Mouse (Mus musculus): Measurements from ENCODE around the gene Tbc1d1. TPM values are rescaled to one million over a fixed set of nuclear protein-coding genes. Genes with fewer than 3 reads are reported as not detected.

Gene Tbc1d1
- polyA plus RNA-seq, 1 experiment = 41.8 TPM

DNA sequence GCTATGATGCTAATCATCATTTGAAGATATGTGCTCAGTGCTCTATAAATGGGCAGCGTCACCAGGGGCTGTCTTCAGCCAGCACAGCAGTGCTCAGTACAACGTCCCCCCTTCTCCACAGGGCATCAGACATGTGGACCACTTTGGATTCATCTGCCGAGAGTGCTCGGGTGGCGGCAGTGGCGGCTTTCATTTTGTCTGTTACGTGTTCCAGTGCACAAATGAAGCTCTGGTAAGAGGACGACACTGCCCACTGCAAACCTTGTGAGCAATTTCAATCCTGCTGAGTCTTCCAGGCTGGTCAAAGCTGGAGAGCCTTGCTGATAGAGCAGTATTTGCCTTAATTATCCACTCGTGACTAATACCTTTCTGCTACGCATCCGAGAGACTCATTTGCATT lies 107.2 kb downstream of the Tbc1d1 start:
- H3K4me2 ChIP-seq (ENCODE audit: low read depth) = no peak overlapping the region
- H3ac ChIP-seq (ENCODE audit: control insufficient read depth, insufficient read length) = no peak overlapping the region
- H3K79me2 ChIP-seq (ENCODE audit: control insufficient read depth, insufficient read depth) = no peaks in the 10 kb centered on the region
- TF ChIP-seq TCF3 (IDR thresholded peaks at IDR 0.05; ENCODE audit: insufficient read length, low read depth) (no peak), POLR2A (IDR thresholded peaks at IDR 0.05; ENCODE audit: insufficient read length, low read depth) (no peak), USF1 (IDR thresholded peaks at IDR 0.05; ENCODE audit: low read depth) (no peak), MAX (IDR thresholded peaks at IDR 0.05; ENCODE audit: low read depth) (no peak), SRF (IDR thresholded peaks at IDR 0.05; ENCODE audit: control insufficient read depth, insufficient read length, low read depth) (no peak), REST (IDR thresholded peaks at IDR 0.05; ENCODE audit: insufficient read depth, insufficient read length) (no peak), E2F4 (IDR thresholded peaks at IDR 0.05; ENCODE audit: insufficient read depth) (no peak), CEBPB (IDR thresholded peaks at IDR 0.05; ENCODE audit: insufficient read depth, poor library complexity, severe bottlenecking) (no peak)
- H3K4me3 ChIP-seq = no peak overlapping the region
- H3K27me3 ChIP-seq (ENCODE audit: control insufficient read depth, insufficient read depth, insufficient read length) = no peaks in the 10 kb centered on the region
- H3K36me3 ChIP-seq (ENCODE audit: control insufficient read depth, insufficient read depth) = no peaks in the 10 kb centered on the region

DNA sequence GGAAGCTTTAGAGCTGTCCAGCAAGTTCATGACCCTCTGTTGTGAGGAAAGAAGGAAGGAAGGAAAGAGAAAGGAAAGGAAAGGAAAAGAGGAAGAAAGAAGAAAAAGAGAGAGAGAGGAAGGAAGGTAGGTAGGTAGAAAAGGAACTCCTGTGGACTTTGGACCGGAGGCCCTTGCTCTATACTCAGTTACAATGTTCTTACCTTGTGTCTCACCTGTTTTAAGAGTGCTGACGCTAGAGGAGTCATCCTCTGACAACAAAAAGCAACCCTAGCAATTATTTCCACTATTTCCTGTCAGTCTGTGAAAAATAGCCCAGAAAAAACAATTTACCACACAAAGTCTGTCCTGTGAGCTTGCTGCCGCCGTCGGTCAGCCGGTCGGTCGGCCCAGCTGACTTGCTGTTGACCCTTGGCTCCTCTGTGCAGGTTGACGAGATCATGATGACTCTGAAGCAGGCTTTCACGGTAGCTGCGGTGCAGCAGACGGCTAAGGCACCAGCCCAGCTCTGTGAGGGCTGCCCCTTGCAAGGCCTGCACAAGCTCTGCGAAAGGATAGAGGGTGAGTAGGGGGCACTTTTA lies 107.9 kb downstream of the Tbc1d1 start:
- no peaks in the 10 kb centered on the region for H3K79me2 ChIP-seq (ENCODE audit: control insufficient read depth, insufficient read depth)
- no peaks in the 10 kb centered on the region for H3K27me3 ChIP-seq (ENCODE audit: control insufficient read depth, insufficient read depth, insufficient read length)
- no peak overlapping the region for H3ac ChIP-seq (ENCODE audit: control insufficient read depth, insufficient read length)
- H3K36me3 ChIP-seq (ENCODE audit: control insufficient read depth, insufficient read depth) = no peaks in the 10 kb centered on the region
- no peak overlapping the region for H3K4me2 ChIP-seq (ENCODE audit: low read depth)
- H3K4me3 ChIP-seq = no peak overlapping the region
- TF ChIP-seq TCF3 (IDR thresholded peaks at IDR 0.05; ENCODE audit: insufficient read length, low read depth) (no peak), TCF12 (IDR thresholded peaks at IDR 0.05; ENCODE audit: insufficient read depth, poor library complexity, severe bottlenecking) (no peak), REST (IDR thresholded peaks at IDR 0.05; ENCODE audit: insufficient read depth, insufficient read length) (no peak), E2F4 (IDR thresholded peaks at IDR 0.05; ENCODE audit: insufficient read depth) (no peak), MAX (IDR thresholded peaks at IDR 0.05; ENCODE audit: low read depth) (no peak), CEBPB (IDR thresholded peaks at IDR 0.05; ENCODE audit: insufficient read depth, poor library complexity, severe bottlenecking) (no peak), MYOD1 (IDR thresholded peaks at IDR 0.05; ENCODE audit: control insufficient read depth in 1 of 3, insufficient read length in 2 of 3, low read depth in 2 of 3) (no peak), POLR2A (IDR thresholded peaks at IDR 0.05; ENCODE audit: insufficient read length, low read depth) (no peak), USF1 (IDR thresholded peaks at IDR 0.05; ENCODE audit: low read depth) (no peak), POLR2AphosphoS2 (IDR thresholded peaks at IDR 0.05; ENCODE audit: insufficient read length, low read depth) (no peak), MYOG (IDR thresholded peaks at IDR 0.05; ENCODE audit: control insufficient read depth in 1 of 3, insufficient read depth in 1 of 3, insufficient read length in 2 of 3, low read depth in 2 of 3) (no peak), SRF (IDR thresholded peaks at IDR 0.05; ENCODE audit: control insufficient read depth, insufficient read length, low read depth) (no peak)

DNA sequence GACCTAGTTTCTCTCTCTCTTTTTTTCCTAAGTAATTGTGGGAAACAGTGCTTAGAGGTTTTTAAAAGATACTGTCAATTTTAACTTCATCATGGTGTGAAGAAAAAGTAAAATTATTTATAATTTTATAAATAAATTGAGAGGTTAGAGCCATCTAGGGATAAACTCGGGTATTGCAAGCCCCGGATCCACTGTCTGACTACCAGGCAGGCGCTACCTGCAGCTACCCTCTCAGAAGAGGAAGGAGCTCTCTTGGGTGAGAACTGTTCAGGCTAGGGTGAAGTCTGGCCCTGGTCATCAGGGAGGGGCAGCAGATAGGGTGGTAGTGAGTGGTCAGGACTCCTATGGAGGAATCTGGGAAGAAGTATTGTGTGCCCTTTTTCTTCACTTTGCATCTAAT lies 109.0 kb downstream of the Tbc1d1 start:
- Histone ChIP-seq H3ac (ENCODE audit: control insufficient read depth, insufficient read length) (no peak overlapping the region), H3K4me3 (no peak overlapping the region), H3K27me3 (ENCODE audit: control insufficient read depth, insufficient read depth, insufficient read length) (no peaks in the 10 kb centered on the region), H3K4me2 (ENCODE audit: low read depth) (no peak overlapping the region), H3K36me3 (ENCODE audit: control insufficient read depth, insufficient read depth) (no peaks in the 10 kb centered on the region), H3K79me2 (ENCODE audit: control insufficient read depth, insufficient read depth) (no peaks in the 10 kb centered on the region)
- TF ChIP-seq REST (IDR thresholded peaks at IDR 0.05; ENCODE audit: insufficient read depth, insufficient read length) (no peak), MAX (IDR thresholded peaks at IDR 0.05; ENCODE audit: low read depth) (no peak), E2F4 (IDR thresholded peaks at IDR 0.05; ENCODE audit: insufficient read depth) (no peak), POLR2AphosphoS2 (IDR thresholded peaks at IDR 0.05; ENCODE audit: insufficient read length, low read depth) (no peak), MYOG (IDR thresholded peaks at IDR 0.05; ENCODE audit: control insufficient read depth in 1 of 3, insufficient read depth in 1 of 3, insufficient read length in 2 of 3, low read depth in 2 of 3) (no peak), TCF3 (IDR thresholded peaks at IDR 0.05; ENCODE audit: insufficient read length, low read depth) (no peak), MYOD1 (IDR thresholded peaks at IDR 0.05; ENCODE audit: control insufficient read depth in 1 of 3, insufficient read length in 2 of 3, low read depth in 2 of 3) (no peak), TCF12 (IDR thresholded peaks at IDR 0.05; ENCODE audit: insufficient read depth, poor library complexity, severe bottlenecking) (no peak), POLR2A (IDR thresholded peaks at IDR 0.05; ENCODE audit: insufficient read length, low read depth) (no peak), USF1 (IDR thresholded peaks at IDR 0.05; ENCODE audit: low read depth) (no peak), CEBPB (IDR thresholded peaks at IDR 0.05; ENCODE audit: insufficient read depth, poor library complexity, severe bottlenecking) (no peak), SRF (IDR thresholded peaks at IDR 0.05; ENCODE audit: control insufficient read depth, insufficient read length, low read depth) (no peak)

DNA sequence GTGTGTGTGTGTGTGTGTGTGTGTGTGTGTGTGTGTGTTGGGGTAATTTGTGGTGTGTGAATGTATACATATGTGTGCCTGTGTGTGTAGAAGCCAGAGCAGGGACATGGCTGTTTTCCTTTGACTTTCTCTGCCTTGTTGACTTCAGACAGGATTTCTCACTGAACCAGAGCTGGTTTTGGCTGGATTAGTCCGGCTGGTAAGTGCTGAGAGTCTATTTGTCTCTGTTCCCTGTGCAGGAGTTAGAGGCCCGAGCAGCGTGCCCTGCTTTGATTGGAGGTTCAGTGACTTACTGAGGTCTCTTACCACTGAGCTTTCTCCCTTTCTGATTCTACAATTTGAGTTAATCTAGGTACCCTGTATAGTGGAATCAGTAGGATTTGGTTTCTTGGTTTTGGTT lies 109.8 kb downstream of the Tbc1d1 start:
- H3K36me3 ChIP-seq (ENCODE audit: control insufficient read depth, insufficient read depth) = no peaks in the 10 kb centered on the region
- no peak overlapping the region for H3K4me2 ChIP-seq (ENCODE audit: low read depth)
- H3K4me3 ChIP-seq = no peak overlapping the region
- no peak overlapping the region for H3ac ChIP-seq (ENCODE audit: control insufficient read depth, insufficient read length)
- no peaks in the 10 kb centered on the region for H3K79me2 ChIP-seq (ENCODE audit: control insufficient read depth, insufficient read depth)
- H3K27me3 ChIP-seq (ENCODE audit: control insufficient read depth, insufficient read depth, insufficient read length) = no peaks in the 10 kb centered on the region
- TF ChIP-seq USF1 (IDR thresholded peaks at IDR 0.05; ENCODE audit: low read depth) = no peak
- TF ChIP-seq REST (IDR thresholded peaks at IDR 0.05; ENCODE audit: insufficient read depth, insufficient read length) = no peak

DNA sequence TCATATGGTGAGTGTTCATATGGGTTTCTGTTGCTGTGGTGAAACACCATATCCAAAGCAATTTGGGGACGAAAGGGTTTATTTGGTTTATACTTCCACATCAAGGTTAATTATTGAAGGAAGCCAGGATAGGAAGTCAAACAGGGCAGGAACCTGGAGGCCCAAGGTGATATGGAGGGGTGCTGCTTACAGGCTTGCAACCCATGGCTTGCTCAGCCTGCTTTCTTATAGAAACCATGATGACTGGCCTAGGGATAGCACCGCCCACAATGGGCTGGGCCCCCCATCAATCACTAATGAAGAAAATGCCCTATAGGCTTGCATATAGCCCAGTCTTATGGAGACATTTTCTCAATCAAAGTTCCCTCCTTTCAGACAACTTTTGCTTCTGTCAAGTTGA lies 110.4 kb downstream of the Tbc1d1 start:
- Histone ChIP-seq H3K4me2 (ENCODE audit: low read depth) (no peak overlapping the region), H3ac (ENCODE audit: control insufficient read depth, insufficient read length) (no peak overlapping the region), H3K36me3 (ENCODE audit: control insufficient read depth, insufficient read depth) (peaks cover 5% of the 10 kb centered on the region), H3K27me3 (ENCODE audit: control insufficient read depth, insufficient read depth, insufficient read length) (no peaks in the 10 kb centered on the region), H3K79me2 (ENCODE audit: control insufficient read depth, insufficient read depth) (no peaks in the 10 kb centered on the region), H3K4me3 (no peak overlapping the region)
- TF ChIP-seq CEBPB (IDR thresholded peaks at IDR 0.05; ENCODE audit: insufficient read depth, poor library complexity, severe bottlenecking) = no peak
- TF ChIP-seq MAX (IDR thresholded peaks at IDR 0.05; ENCODE audit: low read depth) = no peak
- TF ChIP-seq MYOD1 (IDR thresholded peaks at IDR 0.05; ENCODE audit: control insufficient read depth in 1 of 3, insufficient read length in 2 of 3, low read depth in 2 of 3) = no peak
- TF ChIP-seq POLR2A (IDR thresholded peaks at IDR 0.05; ENCODE audit: insufficient read length, low read depth) = no peak
- no peak for TF ChIP-seq SRF (IDR thresholded peaks at IDR 0.05; ENCODE audit: control insufficient read depth, insufficient read length, low read depth)
- TF ChIP-seq REST (IDR thresholded peaks at IDR 0.05; ENCODE audit: insufficient read depth, insufficient read length) = no peak
- no peak for TF ChIP-seq POLR2AphosphoS2 (IDR thresholded peaks at IDR 0.05; ENCODE audit: insufficient read length, low read depth)

Measured in myocyte (in vitro differentiated cells).